Mouse (Mus musculus): ENCODE measurements around the gene Tardbp. TPM values are rescaled to one million over a fixed set of nuclear protein-coding genes. Genes with fewer than 3 reads are reported as not detected.

Gene Tardbp
- polyA plus RNA-seq, 1 experiment = 403 TPM

DNA sequence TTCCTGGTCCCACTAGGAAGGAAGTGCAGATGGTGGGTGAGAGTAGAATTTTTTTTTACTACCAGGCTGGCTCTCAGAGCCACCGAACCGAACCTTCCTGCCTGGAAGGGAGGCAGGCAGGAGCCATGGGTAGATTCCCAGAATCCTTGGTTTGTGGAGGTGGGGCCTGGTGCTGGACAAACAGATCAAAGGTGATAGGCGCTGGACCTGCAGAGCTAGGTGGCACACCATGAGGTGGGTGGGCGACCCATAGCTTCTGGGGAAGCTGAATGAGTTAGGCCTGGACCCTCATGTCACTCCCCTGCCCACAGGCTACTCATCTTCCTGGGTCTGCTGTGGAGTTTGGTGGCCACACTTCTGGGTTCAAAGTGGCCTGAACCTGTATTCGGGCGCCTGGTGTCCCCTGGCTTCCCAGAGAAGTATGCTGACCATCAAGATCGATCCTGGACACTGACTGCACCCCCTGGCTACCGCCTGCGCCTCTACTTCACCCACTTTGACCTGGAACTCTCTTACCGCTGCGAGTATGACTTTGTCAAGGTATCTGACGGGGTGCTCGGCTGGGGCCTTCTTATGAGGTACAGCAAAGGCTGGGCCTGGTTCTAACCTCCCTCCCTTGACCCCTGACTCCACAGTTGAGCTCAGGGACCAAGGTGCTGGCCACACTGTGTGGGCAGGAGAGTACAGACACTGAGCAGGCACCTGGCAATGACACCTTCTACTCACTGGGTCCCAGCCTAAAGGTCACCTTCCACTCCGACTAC lies 24.3 kb downstream of the Tardbp start, which contains the start of gene Masp2:
Gene Masp2, plus strand, starts transcription at position 198 of the 764 bp plus-strand sequence.
- no peak for DNase-seq (ENCODE audit: low spot score)

DNA sequence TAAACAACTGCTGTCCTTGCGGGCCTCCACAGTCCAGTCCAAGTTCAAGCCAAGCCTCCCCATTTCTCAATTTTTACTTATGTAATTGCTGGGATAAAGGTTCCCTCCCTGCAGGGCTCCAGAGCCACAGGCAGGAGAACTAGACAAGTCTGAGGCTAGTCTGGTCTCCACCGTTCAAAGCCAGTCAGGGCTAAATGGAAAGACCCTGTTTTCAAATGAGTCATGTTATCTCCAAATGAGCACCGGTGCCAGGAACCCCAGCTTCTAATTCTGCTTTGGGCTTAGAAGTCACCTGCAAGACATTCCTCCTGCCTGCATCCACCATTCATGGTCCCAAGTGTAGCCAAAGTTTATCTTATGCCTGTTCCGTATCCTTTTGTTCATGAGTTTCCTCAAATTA lies 24.9 kb downstream of the Tardbp start:
- no peak for DNase-seq (ENCODE audit: low spot score)

DNA sequence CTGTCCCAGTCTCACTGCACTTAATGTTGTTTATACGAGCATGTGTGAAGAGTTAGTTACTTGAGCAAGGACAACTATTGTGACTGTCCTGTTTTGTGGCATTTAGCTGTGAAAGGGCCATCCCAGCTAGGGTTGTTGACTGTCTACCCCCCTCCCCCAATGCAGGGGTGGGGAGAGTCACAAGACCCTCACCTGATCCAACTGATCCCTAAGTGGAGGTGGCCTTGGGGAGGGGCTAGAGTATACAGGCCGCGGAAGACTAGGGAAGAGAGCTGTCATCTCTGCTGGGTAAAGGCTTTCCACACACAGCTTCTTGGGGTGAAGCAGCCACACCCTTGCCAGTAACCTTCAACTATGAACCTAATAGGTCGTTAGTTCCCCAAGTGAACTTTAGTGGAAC lies 26.5 kb downstream of the Tardbp start:
- no peak for DNase-seq (ENCODE audit: low spot score)

DNA sequence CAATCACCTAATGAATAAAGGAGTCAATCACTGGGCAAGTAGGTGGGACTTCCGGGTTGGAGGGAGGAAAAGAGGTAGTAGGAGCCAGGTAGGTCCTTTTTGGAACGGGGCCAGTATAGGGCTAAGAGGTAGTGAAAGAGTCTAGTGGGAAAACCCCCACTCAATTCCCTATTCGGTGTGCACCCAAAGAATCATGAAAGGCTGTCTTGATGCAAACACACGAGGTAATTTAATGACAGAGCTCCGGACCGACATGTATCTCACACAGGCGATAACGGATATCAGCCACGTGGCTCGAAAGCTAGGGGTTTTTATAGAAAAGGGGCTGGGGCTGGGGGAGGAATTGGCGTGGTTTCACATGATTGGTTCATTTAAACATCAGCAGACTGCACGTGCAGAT lies 28.0 kb downstream of the Tardbp start:
- DNase-seq (ENCODE audit: low spot score) = no peak

DNA sequence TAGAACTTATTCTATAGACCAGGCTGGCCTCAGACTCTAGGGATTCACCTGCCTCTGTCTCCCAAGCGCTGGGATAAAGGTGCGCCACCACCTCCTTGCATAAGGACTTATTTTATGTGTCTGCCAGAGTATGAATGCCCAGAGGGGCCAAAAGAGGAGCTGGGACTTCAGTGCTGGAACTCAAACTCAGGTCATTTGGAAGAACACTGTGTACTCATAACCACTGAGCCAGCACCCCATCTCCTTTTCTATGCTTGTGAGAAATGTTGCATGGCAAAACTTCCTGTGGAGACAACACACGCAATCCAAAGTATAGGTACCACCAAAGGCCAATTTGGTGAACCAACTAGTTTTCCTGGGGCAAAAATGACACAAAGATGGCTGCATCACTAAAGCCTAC lies 30.1 kb downstream of the Tardbp start:
- no peak for DNase-seq (ENCODE audit: low spot score)

DNA sequence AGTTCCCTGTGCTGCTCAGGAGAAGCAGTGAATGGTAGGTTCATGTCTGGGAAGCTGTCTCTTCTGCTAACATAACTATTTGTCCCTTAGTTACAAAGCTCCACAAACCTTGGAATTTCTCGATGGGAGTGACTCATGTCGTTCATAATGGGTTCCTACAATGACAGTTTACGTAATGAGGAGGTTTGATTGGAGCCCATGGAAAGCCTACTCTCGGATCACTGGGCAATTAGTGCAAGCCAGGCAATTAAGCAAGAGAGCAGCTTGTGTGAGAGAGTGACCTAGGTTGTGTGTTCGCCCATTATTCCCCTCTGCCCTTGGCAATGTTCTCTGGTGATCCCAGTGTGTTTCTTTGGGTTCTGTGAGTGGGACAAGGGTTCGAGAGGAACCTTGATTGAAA lies 30.9 kb downstream of the Tardbp start:
- no peak for DNase-seq (ENCODE audit: low spot score)

DNA sequence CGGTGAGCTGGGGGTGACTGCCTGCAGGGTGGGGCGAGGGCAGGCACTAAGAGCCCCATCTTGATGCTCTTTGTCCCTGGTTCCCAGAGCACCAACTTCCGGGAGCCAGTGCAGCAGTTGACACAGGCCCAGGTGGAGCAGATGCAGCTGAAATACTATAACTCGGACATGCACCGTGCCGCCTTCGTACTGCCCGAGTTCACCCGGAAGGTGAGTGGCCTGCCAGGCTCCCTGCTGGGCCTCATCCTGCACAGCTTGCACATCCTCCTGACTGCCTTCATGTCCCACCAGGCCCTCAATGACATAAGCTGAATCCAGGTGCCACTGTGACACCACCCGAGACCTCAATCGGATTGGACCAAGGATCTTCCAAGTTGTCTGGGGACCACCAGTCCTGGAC lies 32.8 kb downstream of the Tardbp start:
- no peak for DNase-seq (ENCODE audit: low spot score)

DNA sequence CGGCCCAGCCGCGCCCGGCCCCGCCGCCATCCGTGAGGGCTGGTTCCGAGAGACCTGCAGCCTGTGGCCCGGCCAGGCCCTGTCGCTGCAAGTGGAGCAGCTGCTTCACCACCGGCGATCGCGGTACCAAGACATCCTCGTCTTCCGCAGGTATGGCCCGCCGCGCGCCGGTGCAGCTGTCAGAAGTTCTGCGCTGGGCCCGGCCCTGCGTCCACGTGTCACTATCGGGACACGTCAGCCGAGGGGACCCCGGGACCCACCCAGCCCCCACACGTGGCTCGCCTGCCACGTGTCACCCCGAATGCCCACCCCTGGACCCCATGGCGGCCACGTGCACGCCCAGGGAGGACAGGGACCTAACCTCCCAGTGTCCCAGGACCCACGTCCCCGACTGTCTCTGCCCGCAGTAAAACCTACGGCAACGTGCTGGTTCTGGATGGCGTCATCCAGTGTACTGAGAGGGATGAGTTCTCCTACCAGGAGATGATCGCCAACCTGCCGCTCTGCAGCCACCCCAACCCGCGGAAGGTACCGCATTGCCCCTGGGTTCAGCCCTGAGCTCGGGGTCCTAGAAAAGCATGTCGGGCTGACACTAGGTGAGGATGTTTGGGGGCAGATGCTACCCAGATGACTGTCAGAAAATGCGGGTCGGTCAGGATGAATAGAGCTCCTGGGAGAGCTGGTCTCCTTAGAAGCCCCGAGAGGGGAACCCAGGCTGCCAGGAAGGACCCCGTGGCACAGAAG lies 35.0 kb downstream of the Tardbp start:
- DNase-seq (ENCODE audit: low spot score) = no peak

DNA sequence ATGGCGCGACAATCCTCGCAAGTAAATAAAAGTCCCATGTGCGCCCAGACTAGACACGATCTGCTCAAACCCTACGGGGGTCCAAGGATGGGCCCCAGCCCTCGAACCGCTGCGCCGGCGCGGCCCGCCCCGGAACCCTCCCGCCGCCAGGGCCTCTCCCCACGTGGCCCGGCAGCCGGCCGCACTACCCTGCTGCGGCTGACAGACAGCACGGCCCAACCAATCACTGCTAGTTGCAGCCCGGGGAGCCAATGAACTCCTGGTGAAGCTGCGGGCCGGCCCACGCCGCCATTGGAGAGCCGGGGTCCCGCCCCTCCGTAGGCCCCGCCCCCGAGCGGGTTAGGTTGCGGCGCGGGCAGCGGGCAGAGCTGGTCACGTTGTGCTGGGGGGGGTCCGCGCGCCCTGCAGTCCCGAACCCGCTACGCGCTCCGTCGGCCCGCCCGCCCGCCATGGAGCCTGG lies 35.6 kb downstream of the Tardbp start, which contains the start of gene Srm:
Gene Srm, plus strand, starts transcription at position 333 of the 460 bp plus-strand sequence.
- peak; percentile 93 for DNase-seq (ENCODE audit: low spot score)

DNA sequence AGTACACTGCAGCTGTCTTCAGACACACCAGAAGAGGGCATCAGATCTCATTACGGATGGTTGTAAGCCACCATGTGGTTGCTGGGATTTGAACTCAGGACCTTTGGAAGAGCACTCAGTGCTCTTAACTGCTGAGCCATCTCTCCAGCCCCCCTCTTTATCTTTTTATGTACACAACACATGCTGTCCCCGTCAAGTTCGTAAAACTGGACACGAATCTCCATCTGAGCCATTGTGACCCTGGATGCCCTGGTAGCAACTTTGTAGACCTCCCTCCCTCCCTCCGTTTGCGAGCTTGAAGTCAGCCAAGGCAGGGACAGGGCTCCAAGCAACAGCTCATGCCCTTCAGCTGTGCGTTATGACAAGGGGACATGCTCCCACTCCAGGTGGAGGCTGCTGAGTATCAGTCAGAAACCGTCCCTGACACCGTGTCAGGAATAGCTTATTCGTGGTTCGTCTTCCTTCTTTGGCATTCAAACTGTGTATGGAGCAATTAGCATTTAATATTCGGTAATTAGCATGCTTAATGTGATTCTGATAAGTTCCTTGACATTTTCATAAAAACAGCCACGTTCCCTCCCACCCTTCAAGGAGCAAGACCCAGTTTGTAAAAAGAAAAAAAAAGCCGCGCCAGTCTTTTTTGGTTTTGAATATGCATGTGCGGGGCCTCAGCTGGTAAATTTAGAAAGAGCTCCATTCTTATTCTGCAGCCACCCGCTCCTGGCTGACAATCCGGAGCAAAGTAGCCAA lies 36.2 kb downstream of the Tardbp start:
- DNase-seq (ENCODE audit: low spot score) = no peak

DNA sequence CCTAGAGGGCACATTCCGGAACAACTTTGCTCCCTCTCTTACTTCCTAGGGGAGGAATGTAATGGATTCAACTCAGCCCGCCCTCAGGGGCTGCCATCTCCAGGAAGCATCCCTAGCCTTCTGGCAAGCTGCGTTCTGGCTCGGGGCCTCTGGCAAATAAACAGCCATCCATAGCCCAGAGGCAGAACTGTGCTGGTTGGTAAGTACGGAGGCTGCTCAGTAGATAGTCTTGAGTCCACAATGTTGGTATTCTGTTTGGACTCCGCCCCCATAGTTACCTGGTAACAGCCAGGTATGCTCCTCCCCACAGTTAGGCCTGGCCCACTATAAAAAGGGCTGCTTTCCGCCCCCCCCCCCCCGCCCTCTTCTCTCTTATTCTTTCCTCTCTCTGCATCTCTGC lies 37.3 kb downstream of the Tardbp start:
- DNase-seq (ENCODE audit: low spot score) = no peak

DNA sequence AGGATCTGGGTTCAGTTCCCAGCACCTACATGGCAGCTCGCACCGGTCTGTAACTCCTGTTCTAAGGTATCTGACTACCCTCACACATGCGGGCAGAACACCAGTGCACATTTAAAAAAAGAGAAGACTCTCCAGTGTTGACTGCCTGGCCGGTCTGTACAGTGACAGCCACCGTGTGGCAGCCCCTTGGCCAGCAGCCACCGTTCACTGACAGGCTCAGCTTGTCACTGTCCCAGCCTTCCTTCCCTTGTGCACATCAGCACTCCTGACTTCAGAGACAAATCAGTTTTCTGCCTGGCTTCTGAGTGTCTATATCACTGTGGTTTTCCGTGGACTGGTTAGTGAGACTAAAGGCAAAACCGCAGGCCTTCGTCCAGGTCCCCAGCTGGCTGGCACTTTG lies 38.0 kb downstream of the Tardbp start:
- no peak for DNase-seq (ENCODE audit: low spot score)

DNA sequence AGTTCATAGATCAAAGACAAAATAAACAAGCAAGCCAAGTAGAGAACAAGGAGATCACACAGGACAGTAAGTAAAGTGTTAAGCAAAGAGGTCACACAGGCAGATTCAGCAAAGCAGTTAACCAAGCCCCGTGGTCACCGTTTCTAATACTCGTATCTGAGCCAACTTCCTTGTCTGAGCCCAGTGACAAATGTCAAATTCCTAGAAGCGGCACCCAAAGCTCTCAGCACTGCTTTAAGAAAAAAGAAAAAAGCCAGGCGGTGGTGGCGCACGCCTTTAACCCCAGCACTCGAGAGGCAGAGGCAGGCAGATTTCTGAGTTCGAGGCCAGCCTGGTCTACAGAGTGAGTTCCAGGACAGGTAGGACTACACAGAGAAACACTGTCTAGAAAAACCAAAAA lies 40.2 kb downstream of the Tardbp start:
- DNase-seq (ENCODE audit: low spot score) = no peak

DNA sequence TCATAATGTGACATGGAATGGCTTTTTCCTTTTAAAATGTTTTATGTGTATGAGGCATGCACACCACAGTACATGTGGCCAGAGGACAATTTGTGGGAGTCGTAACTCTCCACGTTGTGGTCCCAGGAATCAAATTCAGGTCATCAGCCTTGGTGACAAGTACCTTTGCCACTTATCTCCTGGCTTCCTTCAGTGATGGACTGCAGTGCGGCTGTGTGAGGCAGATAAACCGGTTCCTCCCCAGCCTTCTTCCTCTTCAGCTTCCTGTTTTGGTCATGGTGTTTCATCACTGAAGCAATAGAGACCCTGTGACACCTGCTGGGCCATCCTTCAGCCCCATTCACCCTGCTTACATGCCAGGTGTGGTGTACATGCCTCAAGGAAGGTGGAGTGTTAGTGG lies 43.6 kb downstream of the Tardbp start:
- DNase-seq (ENCODE audit: low spot score) = no peak

DNA sequence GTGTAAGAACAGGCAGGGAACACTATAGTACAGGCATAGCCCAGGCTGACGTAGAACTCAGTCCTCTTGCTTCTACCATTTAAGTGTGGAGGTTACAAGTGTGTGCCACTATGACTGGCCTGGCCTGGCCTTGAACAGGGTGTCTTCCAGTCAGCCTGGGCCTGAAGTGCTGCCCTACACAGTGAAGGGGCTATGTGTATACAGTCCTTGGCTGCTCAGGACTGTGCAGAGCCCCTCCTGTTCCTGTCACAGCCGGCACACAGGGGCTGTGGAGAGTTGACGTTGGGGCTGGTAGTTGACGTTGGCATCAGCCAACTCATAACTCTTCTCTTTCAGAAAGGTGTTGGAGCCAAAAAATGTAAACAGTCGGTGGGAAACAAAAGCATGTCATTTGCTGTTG lies 45.4 kb downstream of the Tardbp start:
- DNase-seq (ENCODE audit: low spot score) = no peak

DNA sequence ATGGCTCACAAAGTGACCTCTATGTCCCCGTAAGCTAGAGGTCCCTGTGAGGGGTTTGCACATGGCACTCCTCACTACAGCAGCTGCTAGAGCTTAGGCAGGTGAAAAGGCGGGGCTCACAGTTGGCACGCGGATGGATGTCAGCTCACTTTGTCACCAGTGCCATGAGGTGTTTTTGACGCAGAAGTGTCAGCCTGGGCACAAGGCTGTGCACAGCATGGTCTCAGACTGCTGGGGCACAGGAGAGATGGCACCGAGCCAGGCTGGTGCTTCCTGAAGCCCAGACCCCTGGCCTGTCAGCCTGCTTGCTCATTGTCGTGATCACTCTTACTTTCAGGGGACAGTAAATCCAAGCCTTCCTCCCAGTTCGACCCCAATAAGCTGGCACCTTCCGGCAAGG lies 46.1 kb downstream of the Tardbp start:
- no peak for DNase-seq (ENCODE audit: low spot score)

DNA sequence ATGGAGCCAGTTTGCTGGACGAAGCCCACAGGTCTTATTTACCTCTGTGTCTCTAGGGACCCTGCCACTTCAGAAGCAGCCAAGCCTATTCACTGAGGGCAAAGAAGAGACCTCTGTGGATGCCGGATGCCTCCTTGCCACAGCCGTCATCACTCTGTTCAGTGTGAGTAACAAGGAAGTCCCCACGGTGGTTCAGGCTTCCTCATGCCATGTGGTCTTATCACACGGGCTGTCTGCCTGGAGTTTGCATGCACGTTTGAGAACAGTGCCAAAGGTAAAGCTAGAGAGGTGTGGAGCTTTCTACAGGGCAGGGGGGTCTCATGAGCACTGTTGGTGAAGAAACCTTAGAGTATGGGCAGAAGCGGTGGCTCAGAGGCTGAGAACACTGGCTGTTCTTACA lies 53.6 kb downstream of the Tardbp start:
- DNase-seq (ENCODE audit: low spot score) = no peak

DNA sequence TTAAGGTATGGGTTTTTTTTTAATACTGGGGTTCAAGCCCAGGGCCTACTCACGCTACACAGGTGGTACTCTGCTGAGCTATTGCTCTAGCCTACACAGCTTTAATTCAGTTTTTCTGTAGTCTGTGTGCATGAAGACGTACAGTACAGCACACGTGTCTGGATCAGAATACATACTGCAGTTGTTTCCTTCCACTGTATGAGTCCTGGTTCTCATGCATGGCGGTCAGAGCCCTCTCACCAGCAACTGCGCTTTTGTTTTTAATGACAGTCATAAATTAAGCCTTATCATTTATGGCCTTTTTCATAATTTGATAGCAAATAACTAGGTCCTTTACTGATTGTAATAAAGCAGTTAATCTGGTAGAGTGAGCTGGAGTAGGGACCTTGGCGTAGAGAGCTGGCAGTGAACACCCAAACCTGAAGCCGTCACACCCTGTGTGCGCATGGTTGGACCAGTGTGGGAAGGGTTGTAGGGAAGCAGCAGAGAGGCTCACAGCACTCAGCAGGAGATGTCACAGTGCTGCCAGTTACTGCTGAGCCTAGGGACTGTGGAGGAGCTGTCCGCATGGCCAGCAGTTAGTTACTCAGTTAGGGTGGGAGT lies 56.0 kb downstream of the Tardbp start:
- DNase-seq (ENCODE audit: low spot score) = no peak

DNA sequence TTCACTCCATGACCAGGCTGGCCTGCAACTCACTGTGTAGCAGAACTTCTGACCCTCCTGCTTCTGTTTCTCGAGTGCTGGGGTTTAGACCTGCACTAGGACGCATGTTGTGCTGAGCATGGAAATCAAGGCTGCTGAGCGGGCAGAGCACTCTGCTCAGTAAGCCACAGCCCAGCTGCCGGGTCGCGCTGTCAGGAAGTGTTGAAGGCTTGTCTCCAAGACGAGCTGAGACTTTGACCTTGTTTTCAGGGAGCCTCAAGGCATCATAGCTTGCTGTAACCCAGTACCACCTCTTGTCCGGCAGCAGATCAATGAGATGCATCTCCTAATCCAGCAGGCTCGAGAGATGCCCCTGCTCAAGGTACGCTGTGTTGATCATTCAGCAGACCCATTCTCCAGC lies 56.7 kb downstream of the Tardbp start:
- no peak for DNase-seq (ENCODE audit: low spot score)

DNA sequence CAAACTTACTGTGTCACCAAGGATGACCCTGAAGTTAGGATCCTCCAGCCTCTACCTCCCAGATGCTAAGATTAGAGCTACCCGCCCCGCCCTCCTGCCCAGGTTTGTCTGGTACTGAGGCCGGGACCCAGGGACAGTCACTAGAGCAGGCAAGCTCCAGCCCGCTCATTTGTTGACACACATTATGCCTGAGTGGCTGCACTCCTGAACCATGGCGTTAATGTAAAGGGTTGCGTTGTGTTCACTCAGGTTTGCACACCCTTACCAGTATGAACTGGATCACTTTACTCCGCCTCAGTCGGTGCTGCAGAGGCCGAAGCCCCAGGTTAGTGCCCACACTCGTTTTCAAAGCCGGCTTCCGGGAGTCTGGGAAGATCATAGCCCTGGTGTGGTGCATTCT lies 63.2 kb downstream of the Tardbp start:
- DNase-seq (ENCODE audit: low spot score) = peak; percentile 34

DNA sequence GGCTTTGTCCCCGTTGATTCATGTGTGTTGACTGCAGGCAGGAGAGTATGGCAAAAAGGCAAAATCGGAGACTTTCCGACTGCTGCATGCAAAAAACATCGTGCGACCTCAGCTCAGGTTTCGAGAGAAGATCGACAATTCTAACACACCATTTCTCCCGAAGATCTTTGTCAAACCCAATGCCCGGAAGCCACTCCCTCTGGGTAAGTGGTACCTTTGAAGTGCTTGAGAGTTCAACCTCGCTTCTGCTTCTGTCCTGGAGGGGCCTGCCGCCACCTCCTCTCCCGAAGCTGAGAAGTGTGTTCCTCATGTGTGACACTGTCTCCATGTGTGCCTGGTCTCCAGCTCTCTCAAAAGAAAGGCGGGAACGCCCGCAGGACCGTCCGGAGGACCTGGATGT lies 64.1 kb downstream of the Tardbp start:
- no peak for DNase-seq (ENCODE audit: low spot score)

All from urinary bladder, adult 2 months (tissue).